Mouse (Mus musculus) forebrain, embryonic 12.5 days (tissue): ENCODE data around the gene Hist2h3c1. TPM values are rescaled to one million over a fixed set of nuclear protein-coding genes. Genes with fewer than 3 reads are reported as not detected.
"Not testable (repeated sequence)": the region's sequence is repeated elsewhere in the genome, so short reads cannot be mapped to it uniquely, and the experiment has no call there.

Experiments
- ATAC-seq: fragments of 200-750 bp; cut with Nextera tagmentation; 2 replicates; pipeline ENCODE4 v1.8.0; 2017; ENCODE audit warnings: moderate TSS enrichment; ENCODE audit not compliant: low FRiP score
- H3K27ac ChIP-seq: fragments of 300-500 bp; sonication (generic); 2 replicates; pipeline ENCODE4 v1.5.1; 2016; ENCODE audit warnings: mild to moderate bottlenecking
- H3K27me3 ChIP-seq: fragments of 300-500 bp; sonication (generic); 2 replicates; pipeline ENCODE4 v1.6.1; 2016; ENCODE audit warnings: mild to moderate bottlenecking
- H3K36me3 ChIP-seq: fragments of 300-500 bp; sonication (generic); replicated peaks from 2 replicates; pipeline ENCODE4 v1.6.1; 2016; ENCODE audit warnings: mild to moderate bottlenecking
- H3K4me1 ChIP-seq: fragments of 300-500 bp; sonication (generic); 2 replicates; pipeline ENCODE4 v1.6.1; 2016
- H3K4me2 ChIP-seq: fragments of 300-500 bp; sonication (generic); 2 replicates; pipeline ENCODE4 v1.6.1; 2016; ENCODE audit warnings: mild to moderate bottlenecking, moderate library complexity
- H3K4me3 ChIP-seq: fragments of 300-500 bp; sonication (generic); replicated peaks from 2 replicates; pipeline ENCODE4 v1.5.1; 2016; ENCODE audit warnings: mild to moderate bottlenecking
- H3K9ac ChIP-seq: fragments of 300-500 bp; sonication (generic); 2 replicates; pipeline ENCODE4 v1.6.1; 2016; ENCODE audit warnings: mild to moderate bottlenecking
- H3K9me3 ChIP-seq: fragments of 300-500 bp; sonication (generic); 2 replicates; pipeline ENCODE4 v1.6.1; 2016
- WGBS: fragments of 180-500 bp; shearing (Covaris S2); methylation state at CpG from one replicate; pipeline ENCODE4 v1.1.7; 2016; 5-methylcytosine and 5-hydroxymethylcytosine counted together
- polyA plus RNA-seq: library from polyadenylated mRNA; unstranded; fragments of >200 nt; fragmentation: Nextera tagmentation; extraction: Ambion mirVana; gene quantifications from 2 replicates; pipeline ENCODE4 v1.2.1, GENCODE M21; 2016

Hist2h3c1 gene
- polyA plus RNA-seq, 1 experiment from 2014 or later: not detected

- Histone ChIP-seq H3K9ac (peak overlapping the region; percentile 79), H3K4me3 (peak overlapping the region; percentile 50), H3K27me3 (no peaks in the 10 kb centered on the region), H3K4me1 (peaks cover 21% of the 10 kb centered on the region), H3K27ac (peak overlapping the region; percentile 89), H3K4me2 (peak overlapping the region; percentile 61), H3K9me3 (no peaks in the 10 kb centered on the region), H3K36me3 (no peaks in the 10 kb centered on the region)
- no peak for ATAC-seq
- WGBS: under 1% methylated on average over 12 of the region's 12 CpGs
These were observed 8.5 kb upstream of the Hist2h3c1 start for GRCm38 (mm10) chr3:96237904-96238511.

- H3K36me3 ChIP-seq, H3K27me3 ChIP-seq, H3K9me3 ChIP-seq: not testable (repeated sequence)
- peak within 1 kb of the TSS; percentile 61 for H3K4me2 ChIP-seq
- peaks cover 26% of the 10 kb centered on the region for H3K4me1 ChIP-seq
- H3K9ac ChIP-seq: peak within 1 kb of the TSS; percentile 79
- 0% methylated on average over 21 of the region's 68 CpGs for WGBS
- H3K27ac ChIP-seq: peak within 1 kb of the TSS; percentile 89
- ATAC-seq: peak; percentile 90
- peak within 1 kb of the TSS; percentile 50 for H3K4me3 ChIP-seq
These were observed 7.3 kb upstream of the Hist2h3c1 start, which contains the start of gene Hist2h3c2 for GRCm38 (mm10) chr3:96238954-96239793. TSS of gene Hist2h3c2 (minus strand) at chr3:96239127.

- Histone ChIP-seq H3K4me1 (peaks cover 32% of the 10 kb centered on the region), H3K27ac (peak within 1 kb of the TSS; percentile 89), H3K9ac (peak within 1 kb of the TSS; percentile 44), H3K4me2 (peak within 1 kb of the TSS; percentile 46), H3K4me3 (peak within 1 kb of the TSS; percentile 36)
- H3K36me3 ChIP-seq, H3K27me3 ChIP-seq, H3K9me3 ChIP-seq: not testable (repeated sequence)
- WGBS: 5% methylated on average over 34 of the region's 85 CpGs
- ATAC-seq: peak; percentile 88
These were observed 6.3 kb upstream of the Hist2h3c1 start, which contains the start of gene Hist2h2aa2 for GRCm38 (mm10) chr3:96239949-96240798. TSS of gene Hist2h2aa2 (minus strand) at chr3:96240276.

- Histone ChIP-seq H3K9me3 (no peaks in the 10 kb centered on the region), H3K4me1 (peaks cover 32% of the 10 kb centered on the region), H3K27ac (peak overlapping the region; percentile 89), H3K36me3 (no peaks in the 10 kb centered on the region), H3K9ac (peak overlapping the region; percentile 44), H3K4me2 (peak overlapping the region; percentile 42), H3K27me3 (no peaks in the 10 kb centered on the region), H3K4me3 (no peak overlapping the region; the same call in 1 of the 2 replicates)
- ATAC-seq: no peak
- 73% methylated on average over 9 of the region's 9 CpGs for WGBS
These were observed 5.7 kb upstream of the Hist2h3c1 start for GRCm38 (mm10) chr3:96240799-96241197.

- no peak for ATAC-seq
- no peaks in the 10 kb centered on the region for H3K9me3 ChIP-seq
- H3K4me2 ChIP-seq: peak overlapping the region; percentile 56
- H3K4me3 ChIP-seq: peak overlapping the region; percentile 48; the same call in 1 of the 2 replicates
- H3K36me3 ChIP-seq: no peaks in the 10 kb centered on the region
- peak overlapping the region; percentile 98 for H3K27ac ChIP-seq
- peaks cover 31% of the 10 kb centered on the region for H3K4me1 ChIP-seq
- no peaks in the 10 kb centered on the region for H3K27me3 ChIP-seq
- 86% methylated on average over 7 of the region's 7 CpGs for WGBS
- H3K9ac ChIP-seq: peak overlapping the region; percentile 78
These were observed 2.4 kb upstream of the Hist2h3c1 start for GRCm38 (mm10) chr3:96243921-96244572.

- peak within 1 kb of the TSS; percentile 98 for H3K27ac ChIP-seq
- not testable (repeated sequence) for H3K36me3 ChIP-seq, H3K9me3 ChIP-seq, H3K27me3 ChIP-seq
- peak within 1 kb of the TSS; percentile 48 for H3K4me3 ChIP-seq
- peak within 1 kb of the TSS; percentile 56 for H3K4me2 ChIP-seq
- WGBS: under 1% methylated on average over 32 of the region's 88 CpGs
- peak; percentile 91 for ATAC-seq
- peak within 1 kb of the TSS; percentile 78 for H3K9ac ChIP-seq
- peaks cover 31% of the 10 kb centered on the region for H3K4me1 ChIP-seq
These were observed 1.2 kb upstream of the Hist2h3c1 start, which contains the start of gene Hist2h2aa1 for GRCm38 (mm10) chr3:96245003-96245886. TSS of gene Hist2h2aa1 (plus strand) at chr3:96245497.

GRCm38 (mm10) chr3:96246018-96246417, 467 bp upstream of the Hist2h3c1 start:
- 0 out of 2 replicates have a peak overlapping the region, but pooled peaks have one; percentile 51 for H3K9ac ChIP-seq
- ATAC-seq, H3K9me3 ChIP-seq, H3K36me3 ChIP-seq, H3K27me3 ChIP-seq: not testable (repeated sequence)
- WGBS: 0% methylated on average over 10 of the region's 21 CpGs
- peak overlapping the region; percentile 84 for H3K27ac ChIP-seq
- peak overlapping the region; percentile 44 for H3K4me2 ChIP-seq
- peak overlapping the region; percentile 35 for H3K4me3 ChIP-seq
- peaks cover 28% of the 10 kb centered on the region for H3K4me1 ChIP-seq

- Histone ChIP-seq H3K27me3 (no peaks in the 10 kb centered on the region), H3K4me3 (peak overlapping the region; percentile 45), H3K4me1 (peaks cover 28% of the 10 kb centered on the region), H3K36me3 (no peaks in the 10 kb centered on the region), H3K9ac (peak overlapping the region; percentile 75), H3K4me2 (peak overlapping the region; percentile 60), H3K27ac (peak overlapping the region; percentile 88), H3K9me3 (no peaks in the 10 kb centered on the region)
- 3% methylated on average over 11 of the region's 11 CpGs for WGBS
- no peak for ATAC-seq
These were observed 1.1 kb downstream of the Hist2h3c1 start for GRCm38 (mm10) chr3:96247356-96248140.

GRCm38 (mm10) chr3:96248141-96249033, 1.9 kb downstream of the Hist2h3c1 start:
- Histone ChIP-seq H3K36me3 (no peaks in the 10 kb centered on the region), H3K9me3 (no peaks in the 10 kb centered on the region), H3K4me2 (peak overlapping the region; percentile 60), H3K27ac (peak overlapping the region; percentile 88), H3K4me3 (peak overlapping the region; percentile 45), H3K9ac (peak overlapping the region; percentile 75), H3K4me1 (peaks cover 28% of the 10 kb centered on the region), H3K27me3 (no peaks in the 10 kb centered on the region)
- WGBS: 48% methylated on average over 6 of the region's 6 CpGs
- ATAC-seq: no peak
